Mouse (Mus musculus) megakaryocyte progenitor cell, adult 5-6 weeks (primary cell): ENCODE results near the gene Thbs2. TPM values are rescaled to one million over a fixed set of nuclear protein-coding genes. Genes with fewer than 3 reads are reported as not detected.

Experiments used
- ATAC-seq: replicated peaks from 2 replicates; pipeline ENCODE4 v1.8.0; 2016; ENCODE audit warnings: mild to moderate bottlenecking, moderate TSS enrichment, inconsistent platforms; ENCODE audit not compliant: poor library complexity
- total RNA-seq, 2 experiments: library from RNA; stranded (forward) in 1 of 2; stranded (reverse) in 1 of 2; fragments of 157-497, 149-512 nt in 1 of 2; fragments of 200-1000 nt in 1 of 2; gene quantifications; 2 replicates each; pipeline versions ENCODE4 v1.2.3 to v1.2.4; 2015 to 2017

Thbs2 gene
- total RNA-seq (2015) (not detected in 2 replicates), total RNA-seq (2017) (0.12 TPM in 1 of 2 replicates, not detected in the other)

DNA sequence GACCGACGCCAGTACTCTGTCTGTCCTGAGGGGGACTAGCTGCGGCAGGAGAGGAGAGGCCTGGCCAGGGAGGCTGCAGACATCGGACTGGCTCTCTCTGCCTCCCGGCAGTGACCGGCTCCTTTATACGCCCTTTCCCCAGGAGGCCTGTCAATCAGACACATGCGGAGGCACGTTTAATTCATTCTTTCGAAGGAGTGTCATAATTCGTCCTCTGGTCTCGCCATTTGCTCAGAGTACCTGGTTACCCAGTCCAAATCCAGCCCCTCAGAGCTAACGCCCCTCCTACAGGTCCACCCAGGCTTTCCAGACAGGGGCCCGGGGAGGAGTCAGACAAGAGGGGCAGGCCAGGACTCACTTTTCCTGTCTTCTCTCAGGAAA is at the start of gene Thbs2:
Gene Thbs2, minus strand, starts transcription at position 242 of the 381 bp plus-strand sequence.
- peak; percentile 40 for ATAC-seq

DNA sequence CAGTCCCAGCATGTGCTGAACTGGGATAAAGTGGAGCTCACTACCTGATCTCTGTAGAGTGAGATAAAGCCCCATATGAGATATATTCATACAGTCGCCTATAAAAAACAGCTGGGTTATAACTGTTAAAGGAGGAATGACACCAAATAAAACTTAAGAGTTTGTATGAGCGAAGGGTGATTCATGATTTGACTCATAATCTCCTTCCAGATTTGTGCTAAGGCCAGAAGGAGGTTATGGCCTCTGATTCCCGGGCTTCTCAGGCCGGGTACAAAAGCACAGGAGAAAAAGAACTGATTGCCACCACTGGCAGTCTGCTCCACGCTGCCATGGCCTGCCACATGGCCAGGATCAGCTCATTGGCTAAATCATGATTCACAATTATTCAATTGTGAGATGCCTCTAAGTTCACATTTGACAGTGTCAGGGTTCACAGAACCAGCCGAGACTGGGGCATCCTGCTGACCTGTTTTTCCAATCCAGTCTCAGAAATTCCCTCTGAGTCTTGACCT is 41.5 kb upstream of the Thbs2 start:
- no peak for ATAC-seq

DNA sequence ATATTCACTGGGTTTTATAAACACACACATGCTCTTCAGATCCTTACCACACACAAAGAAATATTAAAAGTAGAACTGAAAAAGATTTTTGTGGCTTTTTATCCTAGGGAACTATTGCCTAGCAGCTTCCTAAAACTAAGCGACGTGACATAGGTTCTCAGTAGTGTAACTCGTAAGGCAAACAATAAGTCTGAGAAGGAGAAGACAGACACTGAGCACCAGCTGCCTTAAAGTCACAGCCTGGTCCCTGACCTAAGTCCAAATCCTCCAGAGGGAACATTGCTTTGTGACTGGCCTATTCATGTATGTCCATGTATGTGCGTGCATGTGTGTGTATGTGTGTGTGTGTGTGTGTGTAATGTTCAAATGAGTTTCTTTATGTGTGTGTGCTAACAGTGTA is 40.3 kb upstream of the Thbs2 start:
- no peak for ATAC-seq

DNA sequence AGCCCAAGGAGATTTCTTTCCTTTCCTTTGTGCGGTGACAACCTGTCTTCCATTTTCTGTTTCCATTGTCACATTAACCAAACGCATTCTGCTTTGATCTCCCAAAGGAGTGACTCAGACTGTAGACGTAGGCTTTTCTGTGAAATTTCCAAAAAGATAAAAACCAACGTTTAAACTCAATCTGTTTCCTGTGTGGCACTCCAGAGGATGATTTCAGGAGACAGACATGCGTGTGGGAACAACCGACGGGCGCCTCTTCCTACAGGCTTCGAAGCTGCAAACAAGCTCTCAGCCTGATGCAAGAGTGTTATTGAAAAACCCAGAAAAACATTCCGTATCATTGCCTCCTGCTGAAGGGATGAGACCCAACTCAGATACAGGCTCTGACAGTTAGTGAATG is 39.9 kb upstream of the Thbs2 start:
- ATAC-seq: no peak

DNA sequence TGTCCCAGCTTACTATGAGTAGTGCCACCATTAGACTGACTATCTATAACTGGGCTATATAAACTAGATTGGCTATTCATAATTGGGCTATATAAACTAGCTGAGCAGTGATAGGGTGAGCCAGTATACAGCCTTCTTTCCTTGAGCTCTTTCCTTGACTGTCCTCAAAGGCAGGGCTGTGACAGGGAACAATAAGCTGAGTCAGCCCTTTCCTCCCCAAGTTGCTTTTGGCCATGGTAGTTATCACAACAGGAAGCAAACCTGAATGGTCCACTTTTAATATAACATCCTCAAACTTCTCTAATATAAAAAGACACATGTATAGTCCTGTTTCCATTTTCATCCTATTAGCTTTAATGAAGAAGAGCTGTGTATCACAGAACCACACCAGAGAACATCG is 39.0 kb upstream of the Thbs2 start:
- ATAC-seq: no peak

- no peak for ATAC-seq
Observed at GRCm38 (mm10) chr17:14730629-14731028, 36.6 kb upstream of the Thbs2 start.

DNA sequence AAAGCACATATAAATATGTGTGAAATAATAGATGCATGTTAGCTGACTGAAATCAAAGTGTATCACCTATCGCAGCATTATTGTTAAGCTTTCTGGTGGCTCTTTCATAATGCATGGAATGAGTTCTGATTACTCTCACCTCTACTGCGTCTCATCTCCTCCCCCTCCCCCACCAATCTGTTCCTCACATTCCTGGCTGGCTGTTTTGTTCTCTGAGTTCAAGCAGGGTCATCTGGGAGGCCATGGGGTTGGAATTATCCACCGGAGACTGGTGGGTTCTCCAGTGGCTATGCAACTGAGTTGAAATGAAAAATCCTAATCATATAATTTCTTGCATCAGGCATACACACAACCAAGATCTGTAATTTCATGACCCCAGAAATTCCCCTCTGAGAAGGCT is 33.4 kb upstream of the Thbs2 start:
- no peak for ATAC-seq

GRCm38 (mm10) chr17:14724786-14725185 is 30.8 kb upstream of the Thbs2 start:
- no peak for ATAC-seq

- ATAC-seq: no peak
Observed at GRCm38 (mm10) chr17:14721325-14721724, 27.3 kb upstream of the Thbs2 start.

DNA sequence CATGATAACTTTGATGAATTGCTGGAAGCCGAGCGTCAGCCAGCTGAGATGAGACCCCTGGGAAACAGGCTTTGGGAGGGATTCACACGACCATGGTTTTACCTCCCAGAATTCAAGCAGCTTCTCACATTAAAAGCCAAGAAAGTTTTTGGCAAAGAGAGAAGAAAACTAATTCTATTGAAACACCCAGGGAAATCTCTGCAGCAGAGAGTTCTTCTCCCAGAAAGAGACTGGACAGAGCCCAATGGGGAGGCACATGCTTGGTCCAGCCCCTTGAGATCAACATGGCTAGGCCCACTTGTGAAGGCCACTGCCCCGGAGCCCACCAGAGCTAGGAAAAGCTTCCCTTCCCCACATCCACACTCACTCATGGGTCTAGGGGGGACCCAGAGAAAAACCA is 26.9 kb upstream of the Thbs2 start:
- ATAC-seq: no peak

DNA sequence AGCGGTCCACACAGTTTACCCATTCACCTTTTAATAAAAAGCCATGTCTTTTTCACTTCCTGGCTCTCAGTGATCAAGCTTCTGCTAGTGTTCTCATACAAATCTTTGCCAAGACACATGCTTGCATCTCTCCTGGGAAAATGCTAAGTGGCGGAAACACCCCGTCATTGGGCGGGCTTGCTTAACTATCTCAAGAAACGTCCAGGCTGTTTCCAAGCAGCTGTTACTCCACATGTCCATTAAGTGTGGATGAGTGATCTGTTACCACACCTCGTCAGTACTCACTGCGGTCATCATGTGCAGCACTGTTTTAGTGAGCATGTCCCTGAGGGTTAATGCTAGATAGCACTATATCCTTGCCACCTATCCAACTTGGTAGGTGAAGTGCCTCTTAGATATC is 26.2 kb upstream of the Thbs2 start:
- no peak for ATAC-seq

- ATAC-seq: no peak
Observed at GRCm38 (mm10) chr17:14718801-14719200, 24.8 kb upstream of the Thbs2 start.

- ATAC-seq: no peak
Observed at GRCm38 (mm10) chr17:14714782-14715181, 20.7 kb upstream of the Thbs2 start.

DNA sequence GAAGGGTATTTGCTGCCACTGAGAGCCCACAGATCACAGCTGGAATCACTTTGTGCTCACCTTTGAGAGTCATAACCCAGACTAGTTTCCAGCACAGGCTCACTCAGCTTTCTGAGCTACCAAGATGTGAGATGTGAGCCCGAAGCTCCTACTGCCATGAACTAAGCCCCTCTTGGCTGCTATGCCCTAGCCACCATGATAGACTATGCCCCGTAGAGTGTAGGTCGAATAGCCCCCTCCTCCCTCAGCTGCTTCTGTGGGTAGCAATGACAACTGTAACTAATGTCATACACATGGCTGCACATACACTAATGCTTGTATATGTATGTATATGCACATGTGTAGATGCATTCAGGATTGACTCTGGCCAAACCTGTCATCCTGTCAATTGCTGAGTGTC is 20.3 kb upstream of the Thbs2 start:
- no peak for ATAC-seq

DNA sequence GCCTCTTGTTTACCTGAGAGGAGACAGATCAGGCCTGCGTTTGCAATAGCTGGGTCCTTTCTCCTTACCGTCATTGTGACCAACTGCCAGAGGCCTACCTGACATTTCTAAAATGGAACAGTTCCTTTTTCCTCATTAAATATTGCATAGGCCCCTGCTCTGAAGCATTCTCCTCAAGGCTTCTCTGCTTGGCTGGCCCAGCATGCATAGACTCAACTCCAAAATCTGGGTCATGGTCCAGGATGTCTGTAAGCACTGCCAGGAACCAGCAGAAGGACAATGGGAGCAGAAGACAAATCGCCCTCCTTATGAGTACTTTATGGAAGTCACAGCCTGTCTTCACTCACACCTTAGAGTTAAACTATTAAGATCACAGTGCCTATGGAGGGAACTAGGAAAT is 17.7 kb upstream of the Thbs2 start:
- no peak for ATAC-seq

DNA sequence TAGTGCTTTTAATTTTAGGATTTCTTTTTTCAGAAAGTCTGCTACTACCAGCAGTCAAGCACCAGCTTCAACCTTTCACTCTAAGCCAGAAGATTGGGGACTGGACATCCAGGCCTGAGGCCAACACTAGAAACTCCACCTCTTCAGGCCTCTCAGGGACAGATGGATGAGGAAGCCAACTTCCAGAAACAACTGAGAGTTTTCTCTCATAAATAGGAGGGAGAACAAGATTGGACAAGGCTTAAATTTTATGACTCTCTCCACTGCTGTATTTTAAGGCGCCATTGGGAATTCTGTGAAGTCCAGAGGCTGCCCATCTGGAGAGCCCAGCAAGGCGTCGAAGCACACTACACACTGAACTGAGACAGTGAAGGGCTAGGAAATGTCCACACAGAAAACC is 17.0 kb upstream of the Thbs2 start:
- ATAC-seq: no peak

- ATAC-seq: no peak
Observed at GRCm38 (mm10) chr17:14706066-14706465, 12.0 kb upstream of the Thbs2 start.

GRCm38 (mm10) chr17:14705466-14705865 is 11.4 kb upstream of the Thbs2 start:
- ATAC-seq: no peak

- no peak for ATAC-seq
Observed at GRCm38 (mm10) chr17:14703771-14704170, 9.7 kb upstream of the Thbs2 start.

- ATAC-seq: no peak
Observed at GRCm38 (mm10) chr17:14703268-14703667, 9.2 kb upstream of the Thbs2 start.

DNA sequence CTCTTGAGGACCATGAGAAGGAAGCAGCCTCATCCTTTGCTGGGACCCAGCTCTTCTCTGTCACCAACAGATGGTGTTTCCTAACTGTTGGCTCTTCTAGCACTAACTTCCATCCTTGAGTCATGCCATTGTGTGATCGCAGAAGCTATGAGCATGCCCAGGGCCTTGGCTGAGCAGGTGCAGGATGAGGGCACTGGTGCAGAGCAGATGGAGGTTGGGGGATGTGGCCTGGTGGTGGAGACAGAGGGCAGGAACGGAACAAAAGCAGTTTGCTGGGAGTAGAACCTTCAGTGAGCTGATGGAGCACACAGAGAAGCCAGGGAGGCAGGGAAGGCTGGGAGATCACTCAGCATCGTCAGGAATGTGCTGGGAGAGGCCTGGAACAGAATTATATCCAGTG is 8.7 kb upstream of the Thbs2 start:
- ATAC-seq: no peak

DNA sequence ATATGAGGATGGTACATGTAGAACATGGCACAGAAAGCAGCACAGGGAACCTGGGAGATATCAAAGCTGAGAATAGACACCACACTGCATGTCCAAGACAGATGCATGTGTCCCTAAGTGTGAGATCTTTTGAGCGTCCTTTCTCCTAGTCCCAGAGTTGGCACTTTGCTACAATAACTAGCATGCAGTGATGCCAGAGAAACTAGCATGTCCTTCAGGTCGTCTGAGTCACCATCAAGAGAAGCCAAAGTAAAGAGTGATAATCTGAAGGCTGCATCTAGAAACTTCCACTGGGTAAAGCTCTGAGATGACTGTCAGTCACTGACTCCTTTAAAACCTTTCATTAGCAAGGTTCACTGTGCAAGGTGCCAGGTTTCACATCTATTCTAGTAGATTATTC is 7.9 kb upstream of the Thbs2 start:
- no peak for ATAC-seq

DNA sequence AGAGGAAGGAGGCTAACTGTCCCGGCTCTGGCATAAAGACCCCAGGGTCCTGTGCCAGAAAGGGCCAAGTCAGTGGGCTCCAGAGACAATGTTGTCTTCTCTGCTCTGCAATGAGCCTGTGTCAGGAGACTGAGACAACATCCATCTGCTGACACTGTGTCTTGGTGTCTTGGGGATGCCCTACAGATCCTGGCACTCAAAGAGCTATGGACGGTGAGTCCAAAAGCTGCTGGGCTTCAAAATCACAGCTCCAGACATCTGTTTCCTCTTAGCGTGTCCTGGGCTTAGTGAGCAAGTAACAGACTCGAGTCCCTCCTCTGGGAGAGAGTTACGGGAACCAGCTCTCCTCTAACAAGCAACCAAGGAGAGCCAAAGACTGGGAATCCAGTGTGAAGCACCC is 6.2 kb upstream of the Thbs2 start:
- no peak for ATAC-seq

DNA sequence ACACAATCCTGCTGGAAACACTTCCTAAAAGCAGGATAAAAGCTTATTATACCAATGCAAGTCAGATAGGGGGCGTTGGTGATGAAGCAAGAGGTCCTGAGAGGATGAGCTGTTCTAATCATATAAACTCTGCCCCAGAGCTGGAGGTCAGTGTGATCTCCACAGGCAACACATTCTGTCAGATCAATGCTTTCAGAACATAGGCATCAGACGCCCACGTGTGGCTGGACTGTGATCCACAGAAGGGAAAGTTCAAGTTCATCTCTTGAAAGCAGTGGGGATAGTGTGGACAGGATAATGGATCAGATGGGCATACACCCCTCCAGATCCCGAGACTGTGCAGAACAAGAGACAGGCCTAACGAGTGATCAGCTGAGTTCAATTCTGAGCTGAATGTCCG is 4.2 kb upstream of the Thbs2 start:
- ATAC-seq: no peak
